Mouse (Mus musculus): Measurements from ENCODE around the gene Zfp978. TPM values are rescaled to one million over a fixed set of nuclear protein-coding genes. Genes with fewer than 3 reads are reported as not detected.
"Not testable (repeated sequence)": the region's sequence is repeated elsewhere in the genome, so short reads cannot be mapped to it uniquely, and the experiment has no call there.

Zfp978 gene
- polyA plus RNA-seq, 1 experiment from 2014 or later: not detected

GRCm38 (mm10) chr4:147401736-147402506 is 40.8 kb downstream of the Zfp978 start:
- not testable (repeated sequence) for ATAC-seq (ENCODE audit: low FRiP score); H3K36me3 ChIP-seq; H3K4me2 ChIP-seq; H3K4me3 ChIP-seq (replicated peaks); H3K9ac ChIP-seq (replicated peaks); H3K27ac ChIP-seq (replicated peaks); H3K27me3 ChIP-seq (replicated peaks); H3K4me1 ChIP-seq
- H3K9me3 ChIP-seq (replicated peaks): peaks cover 54% of the 10 kb centered on the region
- 83% methylated on average over 17 of the region's 17 CpGs for WGBS

GRCm38 (mm10) chr4:147402507-147402890 is 41.4 kb downstream of the Zfp978 start:
- H3K27me3 ChIP-seq (replicated peaks); ATAC-seq (ENCODE audit: low FRiP score); H3K4me1 ChIP-seq; H3K36me3 ChIP-seq; H3K4me3 ChIP-seq (replicated peaks); H3K4me2 ChIP-seq; H3K27ac ChIP-seq (replicated peaks); H3K9ac ChIP-seq (replicated peaks): not testable (repeated sequence)
- peaks cover 50% of the 10 kb centered on the region for H3K9me3 ChIP-seq (replicated peaks)
- 25% methylated on average over 1 of the region's 1 CpGs for WGBS

- H3K36me3 ChIP-seq; ATAC-seq (ENCODE audit: low FRiP score); H3K9ac ChIP-seq (replicated peaks); H3K4me3 ChIP-seq (replicated peaks); H3K27ac ChIP-seq (replicated peaks); H3K27me3 ChIP-seq (replicated peaks); H3K4me2 ChIP-seq; H3K4me1 ChIP-seq: not testable (repeated sequence)
- peaks cover 46% of the 10 kb centered on the region for H3K9me3 ChIP-seq (replicated peaks)
- 92% methylated on average over 6 of the region's 6 CpGs for WGBS
These were observed 42.4 kb downstream of the Zfp978 start for GRCm38 (mm10) chr4:147403509-147403908.

GRCm38 (mm10) chr4:147403931-147404913 is 43.1 kb downstream of the Zfp978 start:
- H3K4me2 ChIP-seq; ATAC-seq (ENCODE audit: low FRiP score); H3K9ac ChIP-seq (replicated peaks); H3K27me3 ChIP-seq (replicated peaks); H3K27ac ChIP-seq (replicated peaks); H3K36me3 ChIP-seq; H3K4me3 ChIP-seq (replicated peaks); H3K4me1 ChIP-seq: not testable (repeated sequence)
- WGBS: 78% methylated on average over 6 of the region's 6 CpGs
- peaks cover 48% of the 10 kb centered on the region for H3K9me3 ChIP-seq (replicated peaks)

- H3K27me3 ChIP-seq (replicated peaks): no peaks in the 10 kb centered on the region
- peak; percentile 94 for ATAC-seq (ENCODE audit: low FRiP score)
- peak overlapping the region; percentile 59 for H3K9ac ChIP-seq (replicated peaks)
- under 1% methylated on average over 33 of the region's 75 CpGs for WGBS
- peak overlapping the region; percentile 70 for H3K27ac ChIP-seq (replicated peaks)
- no peaks in the 10 kb centered on the region for H3K4me1 ChIP-seq
- peaks cover 54% of the 10 kb centered on the region for H3K9me3 ChIP-seq (replicated peaks)
- peaks cover 15% of the 10 kb centered on the region for H3K36me3 ChIP-seq
- peak overlapping the region; percentile 72 for H3K4me2 ChIP-seq
- H3K4me3 ChIP-seq (replicated peaks): peak overlapping the region; percentile 52
These were observed 45.8 kb downstream of the Zfp978 start for GRCm38 (mm10) chr4:147406735-147407462.

DNA sequence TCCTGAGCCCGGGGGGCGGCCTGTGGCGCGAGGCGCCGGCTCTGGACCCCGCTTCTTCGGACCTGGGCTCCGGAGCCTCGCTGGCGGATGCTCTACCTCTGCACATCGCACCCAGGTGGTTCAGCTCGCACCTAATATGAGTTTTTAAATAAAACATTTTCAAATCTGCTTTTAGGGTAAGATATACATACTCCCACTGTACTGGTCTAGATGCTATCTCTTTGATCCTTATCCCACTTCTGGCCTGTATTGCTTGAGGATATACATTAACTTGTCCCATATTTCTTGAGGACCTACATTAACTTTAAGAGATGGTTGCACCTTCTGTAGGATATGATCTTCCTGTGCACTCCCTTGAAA is 46.3 kb downstream of the Zfp978 start:
- 4% methylated on average over 13 of the region's 13 CpGs for WGBS
- ATAC-seq (ENCODE audit: low FRiP score): peak; percentile 69; the same call in 1 of the 2 replicates
- peak overlapping the region; percentile 59 for H3K9ac ChIP-seq (replicated peaks)
- no peaks in the 10 kb centered on the region for H3K4me1 ChIP-seq
- H3K36me3 ChIP-seq: peaks cover 15% of the 10 kb centered on the region
- H3K27me3 ChIP-seq (replicated peaks): no peaks in the 10 kb centered on the region
- peak overlapping the region; percentile 70 for H3K27ac ChIP-seq (replicated peaks)
- peak overlapping the region; percentile 52 for H3K4me3 ChIP-seq (replicated peaks)
- peaks cover 48% of the 10 kb centered on the region for H3K9me3 ChIP-seq (replicated peaks)
- H3K4me2 ChIP-seq: peak overlapping the region; percentile 72

GRCm38 (mm10) chr4:147416365-147416764 is 55.3 kb downstream of the Zfp978 start:
- H3K9me3 ChIP-seq (replicated peaks): peaks cover 42% of the 10 kb centered on the region
- not testable (repeated sequence) for H3K4me1 ChIP-seq; H3K36me3 ChIP-seq; H3K27me3 ChIP-seq (replicated peaks); H3K27ac ChIP-seq (replicated peaks); H3K9ac ChIP-seq (replicated peaks); H3K4me3 ChIP-seq (replicated peaks); H3K4me2 ChIP-seq; ATAC-seq (ENCODE audit: low FRiP score)
- WGBS: 78% methylated on average over 1 of the region's 1 CpGs

- WGBS: 57% methylated on average over 7 of the region's 8 CpGs
- Histone ChIP-seq H3K4me2 (no peak overlapping the region), H3K27ac (replicated peaks) (no peak overlapping the region), H3K4me1 (no peaks in the 10 kb centered on the region), H3K4me3 (replicated peaks) (no peak overlapping the region), H3K36me3 (no peaks in the 10 kb centered on the region), H3K9me3 (replicated peaks) (peaks cover 49% of the 10 kb centered on the region), H3K27me3 (replicated peaks) (no peaks in the 10 kb centered on the region), H3K9ac (replicated peaks) (no peak overlapping the region)
- no peak for ATAC-seq (ENCODE audit: low FRiP score)
These were observed 56.2 kb downstream of the Zfp978 start for GRCm38 (mm10) chr4:147417157-147417778.

DNA sequence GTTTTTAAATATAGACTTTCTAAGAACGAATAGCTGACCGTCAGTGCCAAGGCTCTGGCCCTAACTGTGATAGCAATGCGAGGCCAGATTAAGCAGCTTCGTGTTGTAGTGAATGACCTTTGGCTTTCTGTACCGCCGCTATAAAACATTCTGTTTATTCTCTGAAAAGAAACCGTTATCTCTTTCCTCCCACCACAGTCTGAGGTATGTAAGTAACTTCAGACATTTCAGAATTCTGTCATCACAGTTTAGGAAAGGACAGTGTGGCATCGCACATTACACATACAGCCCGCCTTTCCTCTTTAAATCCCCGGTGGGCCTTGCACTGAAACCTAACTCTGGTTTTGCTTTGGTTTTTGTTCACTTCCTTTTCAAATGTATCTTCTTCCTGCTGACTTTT is 56.8 kb downstream of the Zfp978 start:
- Histone ChIP-seq H3K36me3 (no peaks in the 10 kb centered on the region), H3K27ac (replicated peaks) (no peak overlapping the region), H3K9me3 (replicated peaks) (peaks cover 49% of the 10 kb centered on the region), H3K4me1 (no peaks in the 10 kb centered on the region), H3K4me2 (no peak overlapping the region), H3K9ac (replicated peaks) (no peak overlapping the region), H3K4me3 (replicated peaks) (no peak overlapping the region), H3K27me3 (replicated peaks) (no peaks in the 10 kb centered on the region)
- ATAC-seq (ENCODE audit: low FRiP score): no peak
- 62% methylated on average over 10 of the region's 10 CpGs for WGBS

DNA sequence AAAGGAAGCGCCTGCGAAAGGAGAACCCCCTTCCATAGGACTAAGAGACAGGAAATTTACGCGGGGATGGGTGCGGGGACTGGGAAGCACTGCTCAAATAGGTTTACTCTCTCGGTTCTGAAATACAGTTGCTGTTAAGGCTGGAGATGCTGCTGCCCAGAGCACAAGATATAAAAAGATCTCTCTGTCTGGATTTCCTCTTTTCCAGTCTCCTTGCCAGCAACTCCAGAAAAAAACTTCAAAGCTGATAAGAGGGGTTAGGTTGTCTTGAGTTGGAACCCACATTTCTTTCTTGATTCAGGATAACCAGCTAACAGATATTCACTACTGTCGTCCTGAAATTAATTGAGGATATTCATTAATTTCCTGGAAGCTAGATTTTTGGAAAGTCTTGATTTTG is 57.2 kb downstream of the Zfp978 start:
- ATAC-seq (ENCODE audit: low FRiP score); H3K36me3 ChIP-seq; H3K4me3 ChIP-seq (replicated peaks); H3K9ac ChIP-seq (replicated peaks); H3K4me2 ChIP-seq; H3K27me3 ChIP-seq (replicated peaks); H3K4me1 ChIP-seq; H3K27ac ChIP-seq (replicated peaks): not testable (repeated sequence)
- peaks cover 53% of the 10 kb centered on the region for H3K9me3 ChIP-seq (replicated peaks)
- WGBS: 54% methylated on average over 7 of the region's 7 CpGs

- peaks cover 59% of the 10 kb centered on the region for H3K9me3 ChIP-seq (replicated peaks)
- not testable (repeated sequence) for H3K4me3 ChIP-seq (replicated peaks); H3K27me3 ChIP-seq (replicated peaks); H3K4me2 ChIP-seq; H3K36me3 ChIP-seq; H3K9ac ChIP-seq (replicated peaks); H3K27ac ChIP-seq (replicated peaks); ATAC-seq (ENCODE audit: low FRiP score); H3K4me1 ChIP-seq
- WGBS: 86% methylated on average over 8 of the region's 8 CpGs
These were observed 58.1 kb downstream of the Zfp978 start for GRCm38 (mm10) chr4:147419190-147419589.
